Mouse (Mus musculus): ENCODE results near the gene Prkcg. TPM values are rescaled to one million over a fixed set of nuclear protein-coding genes. Genes with fewer than 3 reads are reported as not detected.

Gene Prkcg
- polyA plus RNA-seq, 2 experiments: 0.06 TPM; not detected in 1

GRCm38 (mm10) chr7:3367569-3367968, 78.6 kb downstream of the Prkcg start:
- H3K9me3 ChIP-seq (ENCODE audit: control insufficient read depth, low read length): no peaks in the 10 kb centered on the region
- H3K4me2 ChIP-seq (ENCODE audit: low read depth): no peak overlapping the region
- no peaks in the 10 kb centered on the region for H3K4me1 ChIP-seq (replicated peaks; ENCODE audit: control insufficient read depth in 2 of 2, insufficient read depth in 2 of 2, low read length in 1 of 2)
- H3K27ac ChIP-seq: no peak overlapping the region
- no peaks in the 10 kb centered on the region for H3K36me3 ChIP-seq (replicated peaks; ENCODE audit: control insufficient read depth, insufficient read depth, low read depth)
- H3K4me3 ChIP-seq (ENCODE audit: insufficient read depth in 1 of 2, low read depth in 2 of 2, low read length in 2 of 2): no peak overlapping the region
- DNase-seq (ENCODE audit: low read depth in 3 of 3, low spot score in 3 of 3) (no peak), ATAC-seq (ENCODE audit: insufficient read depth) (no peak)
- no peak overlapping the region for H3K9ac ChIP-seq (replicated peaks)
- H3K27me3 ChIP-seq (ENCODE audit: control insufficient read depth, insufficient read depth, low read length): peaks cover 20% of the 10 kb centered on the region
- TF ChIP-seq CTCF (IDR thresholded peaks at IDR 0.05; ENCODE audit: low read depth) (no peak), EP300 (IDR thresholded peaks at IDR 0.05; ENCODE audit: low read depth) (no peak)
- WGBS (ENCODE audit: insufficient replicate concordance): 3% methylated on average over 11 of the region's 11 CpGs

GRCm38 (mm10) chr7:3368311-3368710, 79.3 kb downstream of the Prkcg start:
- Histone ChIP-seq H3K27ac (no peak overlapping the region), H3K36me3 (replicated peaks; ENCODE audit: control insufficient read depth, insufficient read depth, low read depth) (no peaks in the 10 kb centered on the region), H3K4me2 (ENCODE audit: low read depth) (no peak overlapping the region), H3K4me1 (replicated peaks; ENCODE audit: control insufficient read depth in 2 of 2, insufficient read depth in 2 of 2, low read length in 1 of 2) (no peaks in the 10 kb centered on the region), H3K9ac (replicated peaks) (no peak overlapping the region), H3K27me3 (ENCODE audit: control insufficient read depth, insufficient read depth, low read length) (peaks cover 20% of the 10 kb centered on the region), H3K4me3 (ENCODE audit: insufficient read depth in 1 of 2, low read depth in 2 of 2, low read length in 2 of 2) (no peak overlapping the region), H3K9me3 (ENCODE audit: control insufficient read depth, low read length) (no peaks in the 10 kb centered on the region)
- no peak for TF ChIP-seq EP300 (IDR thresholded peaks at IDR 0.05; ENCODE audit: low read depth)
- TF ChIP-seq CTCF (IDR thresholded peaks at IDR 0.05; ENCODE audit: low read depth): no peak
- ATAC-seq (ENCODE audit: insufficient read depth) (no peak), DNase-seq (ENCODE audit: low read depth in 3 of 3, low spot score in 3 of 3) (no peak)
- 23% methylated on average over 12 of the region's 12 CpGs for WGBS (ENCODE audit: insufficient replicate concordance)

GRCm38 (mm10) chr7:3369189-3369588, 80.2 kb downstream of the Prkcg start:
- peaks cover 20% of the 10 kb centered on the region for H3K27me3 ChIP-seq (ENCODE audit: control insufficient read depth, insufficient read depth, low read length)
- TF ChIP-seq CTCF (IDR thresholded peaks at IDR 0.05; ENCODE audit: low read depth) (no peak), EP300 (IDR thresholded peaks at IDR 0.05; ENCODE audit: low read depth) (no peak)
- DNase-seq (ENCODE audit: low read depth in 3 of 3, low spot score in 3 of 3) (no peak), ATAC-seq (ENCODE audit: insufficient read depth) (no peak)
- H3K9ac ChIP-seq (replicated peaks): no peak overlapping the region
- WGBS (ENCODE audit: insufficient replicate concordance): 42% methylated on average over 6 of the region's 6 CpGs
- no peak overlapping the region for H3K27ac ChIP-seq
- no peak overlapping the region for H3K4me2 ChIP-seq (ENCODE audit: low read depth)
- H3K4me3 ChIP-seq (ENCODE audit: insufficient read depth in 1 of 2, low read depth in 2 of 2, low read length in 2 of 2): no peak overlapping the region
- no peaks in the 10 kb centered on the region for H3K36me3 ChIP-seq (replicated peaks; ENCODE audit: control insufficient read depth, insufficient read depth, low read depth)
- H3K4me1 ChIP-seq (replicated peaks; ENCODE audit: control insufficient read depth in 2 of 2, insufficient read depth in 2 of 2, low read length in 1 of 2): no peaks in the 10 kb centered on the region
- H3K9me3 ChIP-seq (ENCODE audit: control insufficient read depth, low read length): no peaks in the 10 kb centered on the region

- Histone ChIP-seq H3K4me3 (ENCODE audit: insufficient read depth in 1 of 2, low read depth in 2 of 2, low read length in 2 of 2) (no peak overlapping the region), H3K4me1 (replicated peaks; ENCODE audit: control insufficient read depth in 2 of 2, insufficient read depth in 2 of 2, low read length in 1 of 2) (no peaks in the 10 kb centered on the region), H3K9me3 (ENCODE audit: control insufficient read depth, low read length) (no peaks in the 10 kb centered on the region), H3K27ac (no peak overlapping the region), H3K9ac (replicated peaks) (no peak overlapping the region), H3K36me3 (replicated peaks; ENCODE audit: control insufficient read depth, insufficient read depth, low read depth) (no peaks in the 10 kb centered on the region), H3K4me2 (ENCODE audit: low read depth) (no peak overlapping the region), H3K27me3 (ENCODE audit: control insufficient read depth, insufficient read depth, low read length) (peaks cover 20% of the 10 kb centered on the region)
- TF ChIP-seq EP300 (IDR thresholded peaks at IDR 0.05; ENCODE audit: low read depth): no peak
- TF ChIP-seq CTCF (IDR thresholded peaks at IDR 0.05; ENCODE audit: low read depth): no peak
- ATAC-seq (ENCODE audit: insufficient read depth) (no peak), DNase-seq (ENCODE audit: low read depth in 3 of 3, low spot score in 3 of 3) (no peak)
- 48% methylated on average over 4 of the region's 4 CpGs for WGBS (ENCODE audit: insufficient replicate concordance)
Measured at GRCm38 (mm10) chr7:3370407-3370806, 81.4 kb downstream of the Prkcg start.

GRCm38 (mm10) chr7:3372376-3372775, 83.4 kb downstream of the Prkcg start:
- Histone ChIP-seq H3K4me3 (ENCODE audit: insufficient read depth in 1 of 2, low read depth in 2 of 2, low read length in 2 of 2) (no peak overlapping the region), H3K27ac (no peak overlapping the region), H3K9ac (replicated peaks) (no peak overlapping the region), H3K36me3 (replicated peaks; ENCODE audit: control insufficient read depth, insufficient read depth, low read depth) (no peaks in the 10 kb centered on the region), H3K4me2 (ENCODE audit: low read depth) (no peak overlapping the region), H3K27me3 (ENCODE audit: control insufficient read depth, insufficient read depth, low read length) (peaks cover 4% of the 10 kb centered on the region), H3K9me3 (ENCODE audit: control insufficient read depth, low read length) (no peaks in the 10 kb centered on the region), H3K4me1 (replicated peaks; ENCODE audit: control insufficient read depth in 2 of 2, insufficient read depth in 2 of 2, low read length in 1 of 2) (no peaks in the 10 kb centered on the region)
- ATAC-seq (ENCODE audit: insufficient read depth): no peak
- DNase-seq (ENCODE audit: low read depth in 3 of 3, low spot score in 3 of 3): no peak
- 60% methylated on average over 2 of the region's 2 CpGs for WGBS (ENCODE audit: insufficient replicate concordance)
- no peak for TF ChIP-seq EP300 (IDR thresholded peaks at IDR 0.05; ENCODE audit: low read depth)
- TF ChIP-seq CTCF (IDR thresholded peaks at IDR 0.05; ENCODE audit: low read depth): no peak
